Mouse (Mus musculus) midbrain, postnatal 0 days (tissue): ENCODE data around the gene Trpc4ap. TPM values are rescaled to one million over a fixed set of nuclear protein-coding genes. Genes with fewer than 3 reads are reported as not detected.

Source experiments
- ATAC-seq: fragments of 200-750 bp; cut with Nextera tagmentation; 2 replicates; pipeline ENCODE4 v1.8.0; 2017; ENCODE audit warnings: moderate number of reproducible peaks, mild to moderate bottlenecking, moderate TSS enrichment, moderate library complexity; ENCODE audit not compliant: low FRiP score
- DNase-seq: peaks from one replicate; pipeline ENCODE4 v3.0.0-alpha.2; 2015; ENCODE audit warnings: low spot score
- H3K27ac ChIP-seq: fragments of 300-500 bp; sonication (generic); 2 replicates; pipeline ENCODE4 v1.5.1; 2014; ENCODE audit warnings: low read depth, mild to moderate bottlenecking, low read length, mixed read lengths
- H3K27me3 ChIP-seq: fragments of 300-500 bp; sonication (generic); 2 replicates; pipeline ENCODE4 v1.6.1; 2014; ENCODE audit warnings: low read length, control low read depth, mixed read lengths; ENCODE audit not compliant: insufficient read depth
- H3K36me3 ChIP-seq: fragments of 300-500 bp; sonication (generic); 2 replicates; pipeline ENCODE4 v1.6.1; 2014; ENCODE audit warnings: low read length, control low read depth, mixed read lengths; ENCODE audit not compliant: insufficient read depth
- H3K4me1 ChIP-seq: fragments of 300-500 bp; sonication (generic); 2 replicates; pipeline ENCODE4 v1.6.1; 2014; ENCODE audit warnings: mild to moderate bottlenecking, control low read depth, antibody characterized with exemption, low read length, mixed read lengths; ENCODE audit not compliant: insufficient read depth
- H3K4me2 ChIP-seq: fragments of 300-500 bp; sonication (generic); 2 replicates; pipeline ENCODE4 v1.6.1; 2014; ENCODE audit warnings: low read depth, mild to moderate bottlenecking, low read length, mixed read lengths; ENCODE audit not compliant: poor library complexity, severe bottlenecking
- H3K4me3 ChIP-seq: fragments of 300-500 bp; sonication (generic); 2 replicates; pipeline ENCODE4 v1.5.1; 2014; ENCODE audit warnings: low read depth, mild to moderate bottlenecking, low read length, moderate library complexity
- H3K9ac ChIP-seq: fragments of 300-500 bp; sonication (generic); replicated peaks from 2 replicates; pipeline ENCODE4 v1.6.1; 2014; ENCODE audit warnings: mild to moderate bottlenecking, low read length, moderate library complexity, mixed read lengths; ENCODE audit not compliant: poor library complexity, severe bottlenecking
- H3K9me3 ChIP-seq: fragments of 300-500 bp; sonication (generic); 2 replicates; pipeline ENCODE4 v1.6.1; 2016; ENCODE audit warnings: low read length, control low read depth
- CTCF ChIP-seq: IDR thresholded peaks from 2 replicates; pipeline ENCODE4 v1.5.1; 2016; ENCODE audit warnings: antibody characterized with exemption, mild to moderate bottlenecking
- WGBS: fragments of 180-500 bp; shearing (Covaris S2); extraction: QIAGEN DNeasy Blood & Tissue Kit; methylation state at CpG from one replicate; pipeline ENCODE4 v1.1.7; 2014; 5-methylcytosine and 5-hydroxymethylcytosine counted together
- polyA plus RNA-seq: library from polyadenylated mRNA; unstranded; fragments of >200 nt; fragmentation: Nextera tagmentation; extraction: Ambion mirVana; gene quantifications from 2 replicates; pipeline ENCODE4 v1.2.1, GENCODE M21; 2015
- total RNA-seq: library from RNA; depleted of rRNA; stranded (reverse); fragments of >200 nt; gene quantifications from 2 replicates; pipeline ENCODE4 v1.2.3, GENCODE M21; 2014

The Trpc4ap gene
- total and polyA plus RNA-seq, 2 experiments from 2014 or later, result 122 to 155 TPM

- TF ChIP-seq CTCF, result no peak
- no peak overlapping the region for H3K27ac ChIP-seq
- H3K4me2 ChIP-seq, result no peak overlapping the region
- no peaks in the 10 kb centered on the region for H3K27me3 ChIP-seq
- no peaks in the 10 kb centered on the region for H3K9me3 ChIP-seq
- WGBS, result 91% methylated on average over 4 of the region's 4 CpGs
- DNase-seq, result no peak
- H3K36me3 ChIP-seq, result peaks cover 2% of the 10 kb centered on the region; the same call in 1 of the 2 replicates
- peaks cover 8% of the 10 kb centered on the region; the same call in 1 of the 2 replicates for H3K4me1 ChIP-seq
- H3K9ac ChIP-seq, result no peak overlapping the region
- no peak overlapping the region for H3K4me3 ChIP-seq
- ATAC-seq, result no peak
Observed at GRCm38 (mm10) chr2:155689211-155689610, 3.0 kb downstream of the Trpc4ap start.

DNA sequence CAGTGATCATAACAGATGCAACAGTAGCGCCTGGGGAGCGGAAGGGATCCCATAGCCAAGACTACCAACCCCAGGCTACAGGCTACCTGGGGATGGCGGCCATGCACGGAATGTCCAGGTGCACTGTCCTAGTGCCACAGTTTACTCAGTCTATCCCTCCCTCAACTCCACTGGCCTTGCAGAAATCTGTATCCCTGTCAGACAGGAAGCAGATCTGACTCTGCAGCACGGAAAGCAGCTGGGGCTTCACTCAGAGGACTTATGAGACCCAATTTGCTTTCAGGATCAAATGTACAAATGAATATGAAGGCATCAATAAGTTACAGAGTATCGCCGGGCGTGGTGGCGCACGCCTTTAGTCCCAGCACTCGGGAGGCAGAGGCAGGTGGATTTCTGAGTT, 4.4 kb downstream of the Trpc4ap start:
- ATAC-seq (no peak), DNase-seq (no peak)
- WGBS, result 96% methylated on average over 11 of the region's 11 CpGs
- peaks cover 2% of the 10 kb centered on the region; the same call in 1 of the 2 replicates for H3K36me3 ChIP-seq
- H3K4me3 ChIP-seq, result no peak overlapping the region
- H3K9ac ChIP-seq, result no peak overlapping the region
- peaks cover 8% of the 10 kb centered on the region; the same call in 1 of the 2 replicates for H3K4me1 ChIP-seq
- TF ChIP-seq CTCF, result no peak
- H3K27ac ChIP-seq, result no peak overlapping the region
- no peaks in the 10 kb centered on the region for H3K27me3 ChIP-seq
- H3K9me3 ChIP-seq, result no peaks in the 10 kb centered on the region
- H3K4me2 ChIP-seq, result no peak overlapping the region

- no peaks in the 10 kb centered on the region for H3K27me3 ChIP-seq
- 84% methylated on average over 5 of the region's 5 CpGs for WGBS
- no peak overlapping the region for H3K4me2 ChIP-seq
- DNase-seq (no peak), ATAC-seq (no peak)
- H3K27ac ChIP-seq, result no peak overlapping the region
- H3K9me3 ChIP-seq, result no peaks in the 10 kb centered on the region
- H3K4me1 ChIP-seq, result peaks cover 8% of the 10 kb centered on the region; the same call in 1 of the 2 replicates
- H3K36me3 ChIP-seq, result peaks cover 2% of the 10 kb centered on the region; the same call in 1 of the 2 replicates
- no peak for TF ChIP-seq CTCF
- H3K4me3 ChIP-seq, result no peak overlapping the region
- no peak overlapping the region for H3K9ac ChIP-seq
Observed at GRCm38 (mm10) chr2:155686572-155686971, 5.6 kb downstream of the Trpc4ap start.

- 95% methylated on average over 5 of the region's 5 CpGs for WGBS
- no peaks in the 10 kb centered on the region for H3K27me3 ChIP-seq
- H3K4me1 ChIP-seq, result no peaks in the 10 kb centered on the region
- no peak overlapping the region for H3K4me3 ChIP-seq
- H3K9me3 ChIP-seq, result no peaks in the 10 kb centered on the region
- no peak overlapping the region for H3K9ac ChIP-seq
- no peak for ATAC-seq
- H3K36me3 ChIP-seq, result peaks cover 2% of the 10 kb centered on the region; the same call in 1 of the 2 replicates
- TF ChIP-seq CTCF, result no peak
- H3K4me2 ChIP-seq, result no peak overlapping the region
- no peak overlapping the region for H3K27ac ChIP-seq
- DNase-seq, result no peak
Observed at GRCm38 (mm10) chr2:155683821-155684220, 8.4 kb downstream of the Trpc4ap start.

DNA sequence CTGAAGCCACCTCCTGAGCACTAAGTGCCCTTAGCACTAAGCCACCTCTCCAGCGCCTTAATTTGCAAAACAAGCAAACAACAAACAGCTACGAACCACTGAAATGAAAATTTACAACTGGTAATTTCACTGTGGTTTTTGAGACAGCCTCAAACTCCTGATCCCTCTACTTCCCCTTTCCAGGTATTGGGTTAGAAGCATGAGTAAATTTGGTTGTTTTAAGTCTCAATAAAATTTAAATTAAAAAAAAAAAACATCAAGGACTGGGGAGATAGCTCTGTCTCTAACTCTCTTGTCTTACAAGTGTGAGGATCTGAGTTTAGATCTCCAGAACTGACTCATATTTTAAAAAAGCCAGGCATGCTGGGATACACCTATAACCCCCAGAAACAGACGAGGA, 9.0 kb downstream of the Trpc4ap start:
- no peaks in the 10 kb centered on the region for H3K27me3 ChIP-seq
- no peaks in the 10 kb centered on the region for H3K4me1 ChIP-seq
- DNase-seq, result no peak
- no peak overlapping the region for H3K9ac ChIP-seq
- no peak overlapping the region for H3K4me3 ChIP-seq
- H3K9me3 ChIP-seq, result no peaks in the 10 kb centered on the region
- no peak for ATAC-seq
- H3K4me2 ChIP-seq, result no peak overlapping the region
- no peak for TF ChIP-seq CTCF
- WGBS, result 74% methylated on average over 3 of the region's 3 CpGs
- peaks cover 2% of the 10 kb centered on the region; the same call in 1 of the 2 replicates for H3K36me3 ChIP-seq
- no peak overlapping the region for H3K27ac ChIP-seq

DNA sequence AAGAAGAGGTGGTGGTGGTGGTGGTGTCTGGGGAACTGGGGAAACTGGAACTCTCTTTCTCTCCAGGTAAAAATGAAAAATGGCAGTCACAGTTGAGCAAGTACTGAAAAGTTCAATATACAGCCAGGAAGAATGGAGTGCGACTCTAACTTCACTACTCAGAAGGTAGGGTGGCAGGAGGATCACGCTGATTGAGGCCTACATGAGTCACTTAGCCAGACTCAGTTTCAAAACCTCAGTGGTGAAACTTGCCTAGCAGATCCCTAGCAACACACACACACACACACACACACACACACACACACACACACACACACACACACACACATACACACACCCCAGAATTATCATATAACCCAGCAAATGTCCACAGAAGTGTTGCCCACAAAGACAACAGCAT, 10.3 kb downstream of the Trpc4ap start:
- Histone ChIP-seq H3K9ac (no peak overlapping the region), H3K27ac (no peak overlapping the region), H3K4me2 (no peak overlapping the region), H3K4me1 (no peaks in the 10 kb centered on the region), H3K27me3 (no peaks in the 10 kb centered on the region), H3K9me3 (no peaks in the 10 kb centered on the region), H3K36me3 (no peaks in the 10 kb centered on the region), H3K4me3 (no peak overlapping the region)
- 84% methylated on average over 2 of the region's 2 CpGs for WGBS
- no peak for DNase-seq
- ATAC-seq, result no peak
- TF ChIP-seq CTCF, result no peak
